Mouse (Mus musculus) thymus, postnatal 14 days (tissue): ENCODE measurements at regions not wholly inside any gene's neighbourhood (a gene's known extent, or its start where the extent isn't known, plus 50 kb on each side); places are given as distances from the start of the nearest gene placed in this dataset.

Source experiments
- DNase-seq: peaks from one replicate; pipeline ENCODE4 v3.0.0; 2021

GRCm38 (mm10) chr9:87784872-87785271 is 53.8 kb upstream of the Tbx18 start:
- no peak for DNase-seq

- no peak for DNase-seq
Observed at GRCm38 (mm10) chr9:87811746-87812145, 80.7 kb upstream of the Tbx18 start.

- DNase-seq = no peak
Observed at GRCm38 (mm10) chr9:87822276-87822675, 91.2 kb upstream of the Tbx18 start.

- DNase-seq = no peak
Observed at GRCm38 (mm10) chr9:87824691-87825230, 93.7 kb upstream of the Tbx18 start.

- no peak for DNase-seq
Observed at GRCm38 (mm10) chr9:87843898-87844297, 112.8 kb upstream of the Tbx18 start.

- no peak for DNase-seq
Observed at GRCm38 (mm10) chr9:87844453-87844852, 113.4 kb upstream of the Tbx18 start.

- no peak for DNase-seq
Observed at GRCm38 (mm10) chr9:87848882-87849281, 117.8 kb upstream of the Tbx18 start.

GRCm38 (mm10) chr9:87850133-87850532 is 119.1 kb upstream of the Tbx18 start:
- no peak for DNase-seq

- DNase-seq = no peak
Observed at GRCm38 (mm10) chr9:87861588-87861987, 130.5 kb upstream of the Tbx18 start.

- no peak for DNase-seq
Observed at GRCm38 (mm10) chr9:87865236-87865635, 134.2 kb upstream of the Tbx18 start.

GRCm38 (mm10) chr9:87872384-87872905 is 141.4 kb upstream of the Tbx18 start:
- no peak for DNase-seq

GRCm38 (mm10) chr9:87882587-87882986 is 151.5 kb upstream of the Tbx18 start:
- no peak for DNase-seq

- DNase-seq = no peak
Observed at GRCm38 (mm10) chr9:87883069-87883468, 152.0 kb upstream of the Tbx18 start.

GRCm38 (mm10) chr9:87894051-87894450 is 163.0 kb upstream of the Tbx18 start:
- no peak for DNase-seq

GRCm38 (mm10) chr9:87894596-87894995 is 163.5 kb upstream of the Tbx18 start:
- no peak for DNase-seq

GRCm38 (mm10) chr9:87895526-87895925 is 164.5 kb upstream of the Tbx18 start:
- DNase-seq = no peak

- DNase-seq = no peak
Observed at GRCm38 (mm10) chr9:87897336-87897735, 166.3 kb upstream of the Tbx18 start.

- no peak for DNase-seq
Observed at GRCm38 (mm10) chr9:87899368-87899767, 168.3 kb upstream of the Tbx18 start.

- DNase-seq = no peak
Observed at GRCm38 (mm10) chr9:87899800-87900199, 168.7 kb upstream of the Tbx18 start.

GRCm38 (mm10) chr9:87921291-87921690 is 190.2 kb upstream of the Tbx18 start:
- DNase-seq = no peak

- DNase-seq = no peak
Observed at GRCm38 (mm10) chr9:87925151-87925550, 194.1 kb upstream of the Tbx18 start.

GRCm38 (mm10) chr9:87933230-87933629 is 202.2 kb upstream of the Tbx18 start:
- no peak for DNase-seq

GRCm38 (mm10) chr9:87952426-87952825 is 221.4 kb upstream of the Tbx18 start:
- no peak for DNase-seq

- DNase-seq = no peak
Observed at GRCm38 (mm10) chr9:87954941-87955340, 223.9 kb upstream of the Tbx18 start.

- DNase-seq = no peak
Observed at GRCm38 (mm10) chr9:87961796-87962195, 230.7 kb upstream of the Tbx18 start.
